Mouse (Mus musculus) T-helper 1 cell (primary cell): Measurements from ENCODE around the gene Crygn.

ENCODE experiments used
- in situ Hi-C: fragments of 300-600 bp; cut with MboI, MseI; formaldehyde crosslinking; loops from one replicate; pipeline ENCODE4 v1.15.1; 2025; ENCODE audit warnings: high pct_unique_total_duplicates

The Crygn gene

DNA sequence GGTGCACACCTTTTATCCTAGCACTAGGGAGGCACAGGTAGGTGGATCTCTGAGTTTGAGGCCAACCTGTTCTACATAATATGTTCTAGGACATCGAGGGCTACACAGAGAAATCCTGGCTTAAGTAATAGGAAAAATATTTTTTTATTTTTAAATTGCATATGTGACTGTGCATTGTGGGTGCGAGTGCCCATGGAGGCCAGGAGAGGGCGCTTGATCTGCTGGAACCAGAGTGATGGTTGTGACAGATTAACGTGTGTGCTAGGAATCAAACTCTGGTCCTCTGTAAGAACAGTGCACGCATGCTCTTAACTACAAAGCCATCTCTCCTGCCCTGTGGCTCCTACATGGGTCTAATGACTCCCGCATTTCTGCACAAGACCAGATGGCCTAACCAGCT is 46.2 kb downstream of the Crygn start:
- in situ Hi-C loops = no loop called here

DNA sequence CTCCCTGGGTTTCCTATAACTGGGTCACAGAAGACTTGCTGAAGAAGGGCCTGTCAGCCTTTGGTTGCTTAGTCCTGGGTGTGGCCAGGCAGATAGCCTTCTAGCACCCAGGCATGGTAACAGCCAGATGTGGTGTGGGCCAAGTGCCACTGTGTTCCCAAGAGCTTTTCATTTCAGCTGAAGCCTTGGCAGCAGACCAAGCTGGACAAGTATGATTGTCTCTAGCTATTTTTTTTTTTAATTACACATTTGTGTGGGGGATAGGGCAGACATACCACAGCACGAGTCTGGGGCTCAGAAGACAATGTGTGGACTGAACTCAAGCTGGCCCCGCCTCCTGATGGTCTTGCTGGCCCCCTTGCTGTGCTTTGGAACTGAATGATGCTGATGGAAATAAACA is 47.8 kb downstream of the Crygn start:
- in situ Hi-C loops = no loop called here

GRCm38 (mm10) chr5:24704615-24705014 is 53.2 kb downstream of the Crygn start:
- in situ Hi-C loops = no loop called here

GRCm38 (mm10) chr5:24701271-24701670 is 56.5 kb downstream of the Crygn start:
- in situ Hi-C loops = no loop called here
